Mouse (Mus musculus) central nervous system, embryonic 14 days (tissue): ENCODE data around the gene Il6st. TPM values are rescaled to one million over a fixed set of nuclear protein-coding genes. Genes with fewer than 3 reads are reported as not detected.

ENCODE experiments used
- polyA plus RNA-seq: library from polyadenylated mRNA; depleted of rRNA; stranded (reverse); fragments of >200 nt; gene quantifications from 2 replicates; pipeline ENCODE4 v1.2.3, GENCODE M21; 2012; rRNA removed

Il6st gene
- polyA plus RNA-seq: 13.5 and 20.0 TPM in 2 replicates

DNA sequence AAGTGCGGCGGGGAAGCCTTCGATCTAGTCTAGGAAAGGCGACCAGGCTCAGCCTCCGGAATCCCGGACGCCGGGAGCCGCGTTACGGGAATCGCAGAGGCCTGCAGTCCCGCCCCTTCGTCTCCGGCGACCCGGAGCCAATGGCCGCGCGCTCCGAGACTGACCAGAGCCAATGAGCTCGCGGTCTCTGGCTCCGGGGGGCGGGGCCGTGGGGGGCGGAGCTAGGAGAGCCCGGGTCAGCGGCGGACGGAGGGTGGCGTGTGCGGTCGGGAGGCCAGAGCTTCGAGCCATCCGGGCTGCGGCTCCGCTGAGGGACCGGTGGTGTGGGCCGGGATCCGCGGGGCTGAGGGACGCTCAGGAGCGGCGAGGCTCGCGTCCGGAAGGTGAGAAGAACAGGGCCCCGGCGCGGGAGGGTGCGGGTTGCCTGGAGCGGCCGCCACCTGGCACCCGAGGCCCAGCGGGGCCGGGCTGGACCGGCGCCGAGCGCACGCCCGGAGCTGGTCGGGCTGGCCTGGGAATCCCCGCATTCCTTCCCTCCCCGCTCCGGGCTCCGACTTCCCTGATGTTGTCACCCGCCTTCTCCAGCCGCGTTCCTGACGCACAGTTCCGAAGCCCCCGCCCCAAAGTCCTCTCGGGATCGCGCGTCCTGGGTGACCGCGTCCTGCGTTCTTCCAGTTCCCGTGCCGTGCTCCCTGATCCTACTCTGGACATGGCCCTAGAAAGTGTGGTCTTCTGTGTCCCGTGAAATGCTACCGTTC, at the start of gene Il6st:
Il6st (plus strand) TSS at position 203 of the 758 bp plus-strand sequence.

Other genes starting within 250 kb of the Il6st start
- gene Ankrd55, start 175.6 kb upstream of the Il6st start, polyA plus RNA-seq: 5.7 TPM in 2 replicates
- gene Il31ra, start 130.3 kb downstream of the Il6st start, polyA plus RNA-seq: 0.15 and 0.29 TPM in 2 replicates
- 1.4 and 1.5 TPM in 2 replicates for gene Ddx4, start 188.4 kb downstream of the Il6st start, polyA plus RNA-seq
- 20.9 and 25.4 TPM in 2 replicates for gene Slc38a9, start 196.7 kb downstream of the Il6st start, polyA plus RNA-seq